Mouse (Mus musculus): ENCODE data around the gene Agpat4.

- TF ChIP-seq ZC3H11A (IDR thresholded peaks at IDR 0.05; ENCODE audit: borderline replicate concordance, low read depth, low read length): no peak
- TF ChIP-seq MAFK (IDR thresholded peaks at IDR 0.05; ENCODE audit: insufficient read depth, low read depth, low read length): no peak
- TF ChIP-seq HCFC1 (IDR thresholded peaks at IDR 0.05; ENCODE audit: borderline replicate concordance, insufficient read depth, low read length): no peak
- no peak for TF ChIP-seq CHD2 (IDR thresholded peaks at IDR 0.05; ENCODE audit: low read depth, low read length)
- TF ChIP-seq ZNF384 (IDR thresholded peaks at IDR 0.05; ENCODE audit: low read depth, low read length): no peak
Observed at GRCm38 (mm10) chr17:12185855-12186254, 67.4 kb downstream of the Agpat4 start.

All from ES-E14 (cell line).